Mouse (Mus musculus) cerebellum, adult 11-12 months (tissue): ENCODE data around the gene Cog6.
"Not testable (repeated sequence)": the region's sequence is repeated elsewhere in the genome, so short reads cannot be mapped to it uniquely, and the experiment has no call there.

Source experiments
- DNase-seq: peaks from one replicate; pipeline ENCODE4 v3.0.0; 2022

The Cog6 gene

GRCm38 (mm10) chr3:53031586-53031985 lies 14.5 kb upstream of the Cog6 start:
- no peak for DNase-seq

- peak; percentile 62 for DNase-seq
Observed at GRCm38 (mm10) chr3:53029046-53029445, 12.0 kb upstream of the Cog6 start.

- DNase-seq, result no peak
Observed at GRCm38 (mm10) chr3:53027333-53027732, 10.3 kb upstream of the Cog6 start.

- DNase-seq, result no peak
Observed at GRCm38 (mm10) chr3:53007411-53007810, 9.6 kb downstream of the Cog6 start.

- DNase-seq, result no peak
Observed at GRCm38 (mm10) chr3:53004406-53005114, 12.5 kb downstream of the Cog6 start.

- DNase-seq, result no peak
Observed at GRCm38 (mm10) chr3:53002076-53002475, 15.0 kb downstream of the Cog6 start.

GRCm38 (mm10) chr3:52999996-53000395 lies 17.0 kb downstream of the Cog6 start:
- no peak for DNase-seq

- DNase-seq, result no peak
Observed at GRCm38 (mm10) chr3:52999016-52999744, 17.9 kb downstream of the Cog6 start.

- DNase-seq, result no peak
Observed at GRCm38 (mm10) chr3:52997381-52997780, 19.7 kb downstream of the Cog6 start.

- no peak for DNase-seq
Observed at GRCm38 (mm10) chr3:52996635-52997034, 20.4 kb downstream of the Cog6 start.

GRCm38 (mm10) chr3:52994666-52995065 lies 22.4 kb downstream of the Cog6 start:
- DNase-seq, result no peak

GRCm38 (mm10) chr3:52993296-52993695 lies 23.7 kb downstream of the Cog6 start:
- DNase-seq, result no peak

GRCm38 (mm10) chr3:52990041-52990737 lies 26.8 kb downstream of the Cog6 start:
- no peak for DNase-seq

- not testable (repeated sequence) for DNase-seq
Observed at GRCm38 (mm10) chr3:52985508-52985941, 31.5 kb downstream of the Cog6 start.

- no peak for DNase-seq
Observed at GRCm38 (mm10) chr3:52983772-52984171, 33.3 kb downstream of the Cog6 start.

GRCm38 (mm10) chr3:52982993-52983392 lies 34.0 kb downstream of the Cog6 start:
- no peak for DNase-seq

GRCm38 (mm10) chr3:52974674-52975556 lies 42.1 kb downstream of the Cog6 start:
- DNase-seq, result peak; percentile 70

- DNase-seq, result no peak
Observed at GRCm38 (mm10) chr3:52972916-52973315, 44.1 kb downstream of the Cog6 start.

- no peak for DNase-seq
Observed at GRCm38 (mm10) chr3:52967046-52967445, 50.0 kb downstream of the Cog6 start.

- DNase-seq, result no peak
Observed at GRCm38 (mm10) chr3:52964206-52964605, 52.8 kb downstream of the Cog6 start.

- no peak for DNase-seq
Observed at GRCm38 (mm10) chr3:52963441-52963840, 53.6 kb downstream of the Cog6 start.

- no peak for DNase-seq
Observed at GRCm38 (mm10) chr3:52962391-52962790, 54.6 kb downstream of the Cog6 start.

GRCm38 (mm10) chr3:52961661-52962060 lies 55.4 kb downstream of the Cog6 start:
- no peak for DNase-seq
